Mouse (Mus musculus) liver, embryonic 14.5 days (tissue): ENCODE measurements at regions not wholly inside any gene's neighbourhood (a gene's known extent, or its start where the extent isn't known, plus 50 kb on each side); places are given as distances from the start of the nearest gene placed in this dataset.

Experiments
- CTCF ChIP-seq: IDR thresholded peaks from 2 replicates; pipeline ENCODE4 v1.5.1; 2016; ENCODE audit warnings: antibody characterized with exemption, low read depth, control low read depth
- EP300 ChIP-seq: IDR thresholded peaks from 2 replicates; pipeline ENCODE4 v1.6.1; 2016; ENCODE audit warnings: antibody characterized with exemption, low read depth

DNA sequence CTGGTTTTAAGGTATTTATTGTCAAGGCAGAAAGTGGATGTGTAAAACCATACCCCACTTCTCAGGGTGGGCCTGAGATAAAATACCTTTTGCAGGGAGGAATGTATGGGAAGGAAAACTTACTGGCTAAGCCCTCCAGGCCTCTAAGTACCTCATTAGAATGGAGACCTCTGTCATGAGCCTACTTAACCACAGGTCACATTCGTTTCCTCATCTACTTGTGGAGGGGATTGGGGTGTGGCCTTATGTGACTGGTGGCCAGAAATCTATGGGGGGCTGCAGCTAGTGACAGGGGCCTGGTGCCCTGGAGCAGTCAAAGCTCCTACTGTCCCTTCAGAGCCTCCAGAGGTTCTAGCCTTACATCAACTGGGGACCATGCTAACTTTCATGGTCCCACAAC lies 1020.0 kb downstream of the Adam6a start:
- TF ChIP-seq CTCF (no peak), EP300 (no peak)
